Comparison of ENCODE assay signal across 17 mouse cellular contexts in genomic region chr3:142316138-142316740, GRCm38 (mm10).
DNase-seq lines count a peak whose midpoint lies in the region; ATAC-seq and TF ChIP-seq lines count a peak whose summit lies in the region.
"Had no signal": no experiment of that assay in that cellular context is flagged by ENCODE, and none has a peak within 500 bp of the region (broad histone marks: within the 10 kb centered on the region; RNA-seq: fewer than 3 reads in every experiment).

No protein-coding gene starts in this region.

- no peaks in the 10 kb centered on the region for H3K9me3 ChIP-seq in hindbrain, embryonic 14.5 days (ENCODE audit: control insufficient read depth, low read length)
- no peaks in the 10 kb centered on the region for H3K9me3 ChIP-seq in hindbrain, embryonic 11.5 days (ENCODE audit: control insufficient read depth, low read length)
- no peaks in the 10 kb centered on the region for H3K9me3 ChIP-seq in midbrain, postnatal 0 days (ENCODE audit: low read length)
- H3K9me3 ChIP-seq in midbrain, embryonic 11.5 days (ENCODE audit: control insufficient read depth, low read length) = no peaks in the 10 kb centered on the region

- H3K9ac ChIP-seq in hindbrain, embryonic 14.5 days = no peak overlapping the region
- H3K9ac ChIP-seq in hindbrain, embryonic 11.5 days (ENCODE audit: low read depth, low read length) = no peak overlapping the region
- H3K9ac ChIP-seq in midbrain, postnatal 0 days (replicated peaks; ENCODE audit: low read length, poor library complexity, severe bottlenecking) = no peak overlapping the region
- no peak overlapping the region for H3K9ac ChIP-seq in midbrain, embryonic 11.5 days (ENCODE audit: low read length)
- H3K9ac ChIP-seq: forebrain, postnatal 0 days; liver, postnatal 0 days had no signal

- TF ChIP-seq CTCF in midbrain, postnatal 0 days (IDR thresholded peaks at IDR 0.05) = no peak

- peak; percentile 82 for DNase-seq in heart, adult 11 months
- DNase-seq in heart, adult 8-10 months (ENCODE audit: low spot score) = no peak
- no peak for DNase-seq in hindbrain, embryonic 14.5 days (ENCODE audit: low spot score)
- DNase-seq in hindbrain, embryonic 11.5 days (ENCODE audit: low spot score) = no peak
- peak; percentile 10 for DNase-seq in midbrain, postnatal 0 days (ENCODE audit: low spot score)
- no peak for DNase-seq in midbrain, embryonic 11.5 days (ENCODE audit: low spot score, missing footprints)
- no peak for DNase-seq in adrenal gland, postnatal 25 days
- DNase-seq: adrenal gland, postnatal 14 days; cerebellum, adult 8-10 months; forebrain, postnatal 0 days; kidney, postnatal 25 days; layer of hippocampus, adult 9-11 months; liver, postnatal 0 days; lung, postnatal 14 days; right cerebral cortex, adult 18-20 months; thymus, postnatal 4 days had no signal

- no peak overlapping the region for H3K27ac ChIP-seq in hindbrain, embryonic 14.5 days
- no peak overlapping the region for H3K27ac ChIP-seq in hindbrain, embryonic 11.5 days (ENCODE audit: low read depth, low read length)
- H3K27ac ChIP-seq in midbrain, postnatal 0 days (ENCODE audit: low read depth, low read length) = no peak overlapping the region
- H3K27ac ChIP-seq in midbrain, embryonic 11.5 days (ENCODE audit: low read depth, low read length) = no peak overlapping the region

- no peak overlapping the region for H3K4me2 ChIP-seq in hindbrain, embryonic 14.5 days (replicated peaks)
- H3K4me2 ChIP-seq in hindbrain, embryonic 11.5 days (replicated peaks; ENCODE audit: low read depth, low read length) = no peak overlapping the region
- no peak overlapping the region for H3K4me2 ChIP-seq in midbrain, postnatal 0 days (ENCODE audit: low read depth, low read length, poor library complexity, severe bottlenecking)
- H3K4me2 ChIP-seq in midbrain, embryonic 11.5 days = no peak overlapping the region

- peaks cover 8% of the 10 kb centered on the region for H3K4me1 ChIP-seq in hindbrain, embryonic 14.5 days (replicated peaks; ENCODE audit: control insufficient read depth, insufficient read depth, low read length)
- no peaks in the 10 kb centered on the region for H3K4me1 ChIP-seq in hindbrain, embryonic 11.5 days (replicated peaks; ENCODE audit: control insufficient read depth, insufficient read depth, low read length)
- no peaks in the 10 kb centered on the region for H3K4me1 ChIP-seq in midbrain, postnatal 0 days (ENCODE audit: insufficient read depth, low read length)
- peaks cover 4% of the 10 kb centered on the region for H3K4me1 ChIP-seq in midbrain, embryonic 11.5 days (ENCODE audit: control insufficient read depth, insufficient read depth, low read length)

- H3K27me3 ChIP-seq in hindbrain, embryonic 14.5 days (ENCODE audit: control insufficient read depth, insufficient read depth, low read length) = no peaks in the 10 kb centered on the region
- no peaks in the 10 kb centered on the region for H3K27me3 ChIP-seq in hindbrain, embryonic 11.5 days (ENCODE audit: control insufficient read depth, insufficient read depth, low read length)
- H3K27me3 ChIP-seq in midbrain, postnatal 0 days (ENCODE audit: insufficient read depth, low read length) = no peaks in the 10 kb centered on the region
- H3K27me3 ChIP-seq in midbrain, embryonic 11.5 days (ENCODE audit: control insufficient read depth, insufficient read depth, low read length) = no peaks in the 10 kb centered on the region

- no peak overlapping the region for H3K4me3 ChIP-seq in hindbrain, embryonic 14.5 days (replicated peaks; ENCODE audit: low read length)
- H3K4me3 ChIP-seq in hindbrain, embryonic 11.5 days (ENCODE audit: low read depth, low read length) = no peak overlapping the region
- H3K4me3 ChIP-seq in midbrain, postnatal 0 days (ENCODE audit: low read depth, low read length) = no peak overlapping the region
- H3K4me3 ChIP-seq in midbrain, embryonic 11.5 days (ENCODE audit: low read depth, low read length) = no peak overlapping the region

- 30% methylated on average over 2 of the region's 2 CpGs for WGBS in hindbrain, embryonic 14.5 days
- WGBS in hindbrain, embryonic 11.5 days = 54% methylated on average over 2 of the region's 2 CpGs
- WGBS in midbrain, postnatal 0 days = 49% methylated on average over 2 of the region's 2 CpGs
- WGBS in midbrain, embryonic 11.5 days = 66% methylated on average over 2 of the region's 2 CpGs

- ATAC-seq in hindbrain, embryonic 14.5 days (ENCODE audit: low FRiP score) = peak; percentile 59; the same call in 1 of the 2 replicates
- no peak for ATAC-seq in hindbrain, embryonic 11.5 days (ENCODE audit: low FRiP score)
- no peak for ATAC-seq in midbrain, postnatal 0 days (ENCODE audit: low FRiP score)
- no peak for ATAC-seq in midbrain, embryonic 11.5 days (ENCODE audit: low FRiP score)
- ATAC-seq in granulocyte monocyte progenitor cell, adult 5-6 weeks (replicated peaks; ENCODE audit: poor library complexity, severe bottlenecking) = no peak
- ATAC-seq: forebrain, postnatal 0 days; liver, postnatal 0 days had no signal

- H3K36me3 ChIP-seq in hindbrain, embryonic 14.5 days (replicated peaks; ENCODE audit: control insufficient read depth, insufficient read depth) = no peaks in the 10 kb centered on the region
- H3K36me3 ChIP-seq in hindbrain, embryonic 11.5 days (ENCODE audit: control insufficient read depth, insufficient read depth, low read length) = no peaks in the 10 kb centered on the region
- no peaks in the 10 kb centered on the region for H3K36me3 ChIP-seq in midbrain, postnatal 0 days (ENCODE audit: insufficient read depth, low read length)
- H3K36me3 ChIP-seq in midbrain, embryonic 11.5 days (ENCODE audit: control insufficient read depth, insufficient read depth, low read length) = no peaks in the 10 kb centered on the region

Comparison
In these comparisons a context has a peak if more than half of its experiments do, and no peak if none do; other contexts are left out.
1. DNase-seq: peak in heart, adult 11 months (single experiment) and midbrain, postnatal 0 days (single experiment); none in heart, adult 8-10 months (single experiment), hindbrain, embryonic 14.5 days (single experiment), hindbrain, embryonic 11.5 days (single experiment), midbrain, embryonic 11.5 days (single experiment) and adrenal gland, postnatal 25 days (single experiment).